Mouse (Mus musculus) cerebellum, adult 18-20 months (tissue): Measurements from ENCODE around the gene Mtus2.

Source experiments
- DNase-seq, 2 experiments: peaks; one replicate each; pipeline ENCODE4 v3.0.0; 2021

Gene Mtus2

DNA sequence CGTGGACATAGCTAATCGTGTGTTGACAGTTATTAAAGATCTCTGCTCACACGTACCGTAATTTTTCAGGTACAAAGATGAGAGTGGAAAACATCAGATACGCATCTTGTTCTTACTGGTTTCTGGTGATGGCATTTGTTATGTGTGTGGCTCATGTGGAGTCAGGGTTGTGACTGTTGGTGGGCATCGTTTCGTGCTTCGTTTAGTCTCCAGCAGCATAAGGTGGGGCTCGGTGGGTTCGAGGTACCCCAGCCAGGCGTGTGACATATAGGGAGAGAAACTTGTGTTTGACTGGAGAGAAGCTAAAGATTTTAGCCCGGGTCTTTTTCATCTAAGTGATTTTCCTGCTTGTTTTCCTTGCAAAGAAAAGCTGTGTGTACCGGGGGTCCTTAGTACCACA lies 1.4 kb downstream of the Mtus2 start:
- peak in 1 of 2 experiments; percentile 53 for DNase-seq

DNA sequence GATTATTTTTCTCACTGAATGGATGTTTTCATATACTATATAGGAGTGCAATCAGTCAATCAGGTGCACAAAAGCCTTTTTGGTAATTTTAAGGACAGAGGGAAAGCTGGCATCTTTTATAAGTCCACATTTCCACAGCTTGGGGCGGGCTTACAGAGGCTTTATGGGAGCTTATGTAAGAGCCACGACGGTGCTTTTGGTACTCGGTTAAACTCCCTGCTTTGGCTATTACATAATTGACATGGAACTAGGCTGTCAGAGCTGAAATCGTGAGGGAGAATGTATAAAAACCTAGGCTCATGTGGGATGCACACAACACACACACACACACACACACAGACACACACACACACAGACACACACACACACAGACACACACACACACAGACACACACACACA lies 2.0 kb downstream of the Mtus2 start:
- DNase-seq: peak; percentile 71 to 79

DNA sequence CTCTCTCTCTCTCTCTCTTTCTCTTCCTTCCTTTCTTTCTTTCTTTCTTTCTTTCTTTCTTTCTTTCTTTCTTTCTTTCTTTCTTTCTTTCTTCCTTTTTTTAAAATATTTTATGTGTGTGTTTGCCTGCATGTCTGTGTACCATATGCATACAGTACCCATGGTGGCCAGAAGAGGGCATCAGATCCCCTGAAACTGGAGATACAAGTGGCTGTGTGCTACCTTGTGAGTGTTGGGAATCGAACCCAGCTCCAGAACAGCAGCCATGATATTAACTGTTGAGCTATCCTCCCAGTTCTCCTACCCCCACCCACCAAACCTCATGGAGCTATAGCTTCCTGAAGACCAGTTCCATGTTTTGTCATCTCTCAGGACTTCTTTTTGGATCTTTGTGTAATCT lies 3.7 kb downstream of the Mtus2 start:
- DNase-seq: peak; percentile 33 to 50

DNA sequence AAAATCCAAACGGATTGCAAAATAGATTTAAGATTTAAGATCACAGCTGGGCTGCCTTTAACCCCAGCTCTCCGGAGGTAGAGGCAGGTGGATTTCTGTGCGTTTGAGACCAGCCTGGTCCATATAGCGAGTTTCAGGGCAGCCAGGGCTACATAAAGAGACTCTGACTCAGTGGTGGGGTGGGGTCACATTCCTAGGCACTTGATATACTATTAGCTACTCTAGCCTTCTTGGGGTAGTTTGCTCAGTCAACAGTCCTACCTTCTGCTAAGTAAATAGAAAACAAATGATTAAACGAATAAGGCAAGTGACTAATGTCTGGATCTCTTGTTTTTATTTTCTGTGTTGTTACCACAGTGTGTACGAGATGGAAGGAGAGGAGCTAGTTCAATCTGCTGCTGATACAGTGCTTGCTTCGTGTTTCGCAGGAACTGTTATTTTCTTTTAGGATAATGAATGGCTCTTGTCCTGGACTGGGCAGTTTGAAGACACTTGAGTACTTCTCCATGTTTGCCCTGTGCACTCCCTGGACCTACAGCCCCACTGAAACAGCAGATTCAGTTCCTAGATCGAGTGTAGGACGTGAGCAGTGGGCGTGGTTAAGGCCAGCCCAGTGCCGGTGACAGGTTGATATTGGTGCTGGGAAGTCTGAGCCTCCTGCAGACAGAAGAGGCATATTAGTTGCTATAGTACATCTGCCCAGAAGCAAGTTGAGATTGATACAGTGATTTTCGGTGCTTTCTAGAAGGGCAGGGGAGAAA lies 6.9 kb downstream of the Mtus2 start:
- DNase-seq: no peak

DNA sequence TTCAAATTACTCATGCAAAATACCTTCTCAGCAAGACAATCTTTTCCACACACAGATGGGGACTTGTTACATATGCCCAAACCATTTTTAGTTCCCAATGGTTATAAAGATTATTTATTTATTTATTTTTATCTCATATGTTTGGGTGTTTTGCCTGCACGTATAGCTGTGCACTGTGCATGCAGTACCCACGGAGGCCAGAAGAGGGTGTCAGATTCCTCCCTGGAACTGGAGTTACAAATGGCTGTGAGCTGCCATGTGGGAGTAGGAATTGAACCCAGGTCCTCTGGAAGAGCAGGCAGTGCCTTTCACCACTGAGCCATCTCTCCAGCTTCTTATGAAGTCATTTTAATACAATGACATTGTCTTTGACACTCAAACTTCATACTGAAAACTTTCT lies 7.7 kb downstream of the Mtus2 start:
- DNase-seq: peak in 1 of 2 experiments; percentile 44

DNA sequence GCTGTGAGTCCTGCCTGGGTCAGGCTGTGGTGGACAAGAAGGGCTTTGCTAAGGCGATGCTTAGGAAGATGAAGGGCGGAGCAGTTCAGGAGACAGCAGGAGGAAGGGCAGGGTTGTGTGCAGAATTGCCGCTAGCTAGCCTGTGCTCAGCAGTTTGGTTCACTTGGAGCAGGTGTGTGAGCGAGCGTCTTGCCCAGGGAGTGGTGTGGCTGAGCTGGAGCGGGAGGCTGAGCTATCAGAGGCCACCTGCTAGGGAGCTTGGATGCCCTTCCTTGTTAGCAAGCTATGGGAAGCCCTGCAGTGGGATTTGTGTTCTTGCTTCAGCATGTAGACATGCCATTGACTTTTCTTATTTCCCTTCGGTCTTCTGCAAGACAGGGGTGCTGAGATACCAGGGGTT lies 9.5 kb downstream of the Mtus2 start:
- DNase-seq: peak; percentile 52 to 64

DNA sequence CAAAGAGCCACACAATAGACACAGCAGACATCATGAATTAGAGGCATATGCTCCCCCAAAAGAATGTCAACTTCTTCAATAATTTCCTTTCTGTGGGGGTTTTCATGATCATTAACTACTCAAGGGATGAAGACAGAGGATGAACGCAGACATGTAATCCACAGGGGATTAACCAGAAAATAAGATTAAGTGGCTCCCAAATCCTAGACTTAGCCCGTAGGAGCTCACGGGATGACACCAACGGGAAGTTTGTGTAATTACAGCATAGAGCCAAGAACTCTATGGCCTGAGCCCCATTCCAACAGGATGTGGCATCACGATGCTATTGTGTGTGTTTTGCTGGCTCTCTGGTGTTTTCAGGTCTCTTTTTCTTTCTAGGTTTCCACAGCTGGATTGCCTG lies 12.4 kb downstream of the Mtus2 start:
- no peak for DNase-seq

DNA sequence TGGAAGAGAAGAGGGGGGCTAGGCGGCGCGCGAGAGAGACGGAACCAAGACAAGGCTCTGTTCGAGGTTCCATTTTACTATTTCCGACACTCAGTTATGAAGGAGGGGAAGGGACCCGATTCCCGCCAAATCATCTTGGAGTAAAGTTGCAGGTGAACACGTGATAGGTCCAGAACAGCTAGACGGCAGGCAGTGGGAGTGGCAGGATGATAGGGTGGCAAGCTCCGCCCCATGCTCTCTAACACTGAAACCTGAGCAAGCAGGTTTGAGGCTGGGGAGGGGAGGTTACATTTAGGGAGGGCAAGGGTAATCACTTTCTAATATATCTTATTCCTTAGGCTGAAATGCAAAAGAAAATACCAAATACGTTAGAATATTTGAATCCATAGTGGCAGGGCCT lies 18.9 kb downstream of the Mtus2 start:
- DNase-seq: no peak

DNA sequence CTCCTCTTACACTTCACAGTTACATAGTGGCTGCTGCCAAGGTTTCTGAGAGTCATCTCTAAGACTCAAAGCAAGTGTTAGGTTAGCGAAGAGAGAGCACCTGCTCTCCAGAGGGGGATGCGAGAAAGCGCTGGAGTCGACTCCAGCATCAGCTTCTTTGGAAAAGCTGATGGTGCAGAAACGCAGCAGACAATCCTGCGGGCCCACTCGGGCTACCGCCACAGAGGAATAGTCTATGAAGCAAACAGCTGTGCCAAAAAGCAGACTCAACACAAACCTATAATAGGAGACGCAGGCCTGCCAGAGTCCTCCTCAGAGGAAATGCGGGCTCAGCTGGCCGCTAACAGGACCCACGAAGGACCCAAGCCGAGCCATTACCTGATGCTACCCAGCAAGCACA lies 23.5 kb downstream of the Mtus2 start:
- DNase-seq: peak in 1 of 2 experiments; percentile 32

DNA sequence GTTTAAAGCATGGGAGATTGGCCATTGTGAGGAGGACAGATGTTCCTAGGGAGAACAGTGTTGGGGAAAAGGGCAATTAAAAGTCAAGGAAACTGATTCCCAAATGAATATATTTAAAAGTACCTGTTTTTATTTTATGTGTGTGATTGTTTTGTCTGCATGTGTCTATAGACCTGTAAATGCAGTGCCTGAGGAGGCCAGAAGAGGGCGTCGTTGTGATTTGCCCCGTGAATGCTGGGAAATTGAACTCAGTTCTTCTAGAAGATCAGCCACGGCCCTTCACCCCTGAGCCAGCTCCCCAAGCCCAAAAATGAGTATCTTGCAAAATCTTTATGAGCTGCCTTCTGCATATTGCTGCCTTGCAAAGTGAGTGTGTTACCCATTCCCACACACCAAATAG lies 33.2 kb downstream of the Mtus2 start:
- no peak for DNase-seq

DNA sequence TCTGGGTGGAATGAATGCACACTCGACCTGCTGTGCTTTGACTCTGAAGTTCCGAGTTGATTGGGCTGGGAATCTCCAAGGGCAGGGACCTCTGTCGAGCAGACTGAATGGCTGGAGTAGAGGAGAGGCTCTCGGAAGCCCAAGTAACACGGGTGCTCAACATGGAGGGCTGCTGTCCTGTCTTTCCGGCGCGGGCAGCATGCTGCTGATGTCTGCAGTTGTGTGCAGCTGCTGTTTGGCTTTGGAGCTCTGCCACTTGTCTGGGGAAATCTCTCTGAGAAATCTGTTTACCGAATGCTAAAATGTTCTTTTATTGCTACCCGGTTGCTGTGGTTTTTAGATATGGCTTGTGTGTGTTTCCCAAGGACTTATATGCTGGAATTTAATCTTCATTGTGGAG lies 33.7 kb downstream of the Mtus2 start:
- no peak for DNase-seq

DNA sequence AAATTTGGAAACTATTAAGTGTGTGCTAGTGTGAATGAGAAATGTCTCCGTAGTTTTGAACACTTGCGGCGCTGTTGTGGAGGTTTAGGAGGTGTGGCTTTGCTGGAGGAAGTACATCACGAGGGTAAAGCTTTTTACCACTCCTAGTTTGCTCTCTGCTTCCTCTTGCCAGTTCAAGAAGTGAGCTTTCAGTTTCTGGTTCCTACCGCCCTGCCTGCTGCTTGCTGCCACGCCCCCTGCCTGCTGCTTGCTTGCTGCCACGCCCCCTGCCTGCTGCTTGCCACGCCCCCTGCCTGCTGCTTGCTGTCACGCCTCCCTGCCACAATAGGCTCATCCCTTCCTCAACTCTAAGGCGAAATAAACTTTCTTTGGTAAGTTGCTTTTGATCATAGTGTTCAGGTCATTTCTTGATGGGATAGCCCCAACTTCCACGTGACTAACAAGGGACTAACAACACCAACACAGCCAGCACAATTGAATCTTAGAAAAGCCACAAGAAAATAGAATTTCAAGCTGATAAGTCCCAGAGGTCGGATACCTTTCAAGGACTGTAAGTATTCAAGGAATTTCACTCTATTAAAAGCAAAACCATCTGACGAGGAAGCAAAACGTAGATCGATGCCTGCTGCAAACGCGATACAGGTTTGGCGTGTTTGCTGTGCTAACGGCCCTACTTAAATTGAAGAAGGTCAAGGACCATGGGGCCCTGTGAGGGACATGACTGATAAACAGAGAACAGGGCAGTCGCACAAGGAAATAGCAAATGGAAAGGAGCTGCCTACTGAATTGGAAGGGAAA lies 35.7 kb downstream of the Mtus2 start:
- peak in 1 of 2 experiments; percentile 36 for DNase-seq

DNA sequence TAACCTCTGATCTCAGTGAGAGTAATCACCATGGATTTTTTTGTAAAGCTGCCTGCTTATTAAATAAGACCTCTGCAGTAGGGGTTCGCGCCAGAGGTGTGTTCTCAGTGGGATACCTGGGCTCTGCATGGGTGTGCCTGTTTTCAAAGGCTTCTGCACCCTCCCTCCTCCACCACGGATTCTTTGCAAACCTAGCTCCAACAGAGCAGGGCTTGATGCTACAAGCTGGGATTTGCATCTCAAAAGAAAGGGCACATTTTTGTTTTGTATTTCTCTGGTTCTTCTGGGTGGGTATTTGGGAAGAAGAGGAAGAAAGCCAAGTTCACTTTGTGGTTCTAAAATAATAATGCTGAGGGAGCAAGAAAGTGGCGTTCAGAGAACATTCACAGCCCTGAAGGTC lies 48.1 kb downstream of the Mtus2 start:
- DNase-seq: no peak

DNA sequence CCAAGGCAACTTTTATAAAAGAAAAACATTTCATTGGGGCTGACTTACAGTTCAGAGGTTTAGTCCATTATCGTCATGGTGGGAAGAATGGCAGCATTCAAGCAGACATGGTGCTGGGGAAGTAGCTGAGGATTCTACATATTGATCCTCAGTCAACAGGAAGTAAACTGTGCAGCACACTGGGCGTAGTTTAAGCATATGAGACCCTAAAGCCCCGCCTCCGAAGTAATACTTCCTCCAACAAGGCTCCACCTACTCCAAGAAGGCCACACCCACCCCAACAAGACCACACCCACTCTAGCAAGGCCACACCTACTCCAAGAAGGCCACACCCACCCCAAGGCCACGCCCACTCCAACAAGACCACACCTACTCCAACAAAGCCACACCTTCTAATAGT lies 55.0 kb downstream of the Mtus2 start:
- DNase-seq: no peak

DNA sequence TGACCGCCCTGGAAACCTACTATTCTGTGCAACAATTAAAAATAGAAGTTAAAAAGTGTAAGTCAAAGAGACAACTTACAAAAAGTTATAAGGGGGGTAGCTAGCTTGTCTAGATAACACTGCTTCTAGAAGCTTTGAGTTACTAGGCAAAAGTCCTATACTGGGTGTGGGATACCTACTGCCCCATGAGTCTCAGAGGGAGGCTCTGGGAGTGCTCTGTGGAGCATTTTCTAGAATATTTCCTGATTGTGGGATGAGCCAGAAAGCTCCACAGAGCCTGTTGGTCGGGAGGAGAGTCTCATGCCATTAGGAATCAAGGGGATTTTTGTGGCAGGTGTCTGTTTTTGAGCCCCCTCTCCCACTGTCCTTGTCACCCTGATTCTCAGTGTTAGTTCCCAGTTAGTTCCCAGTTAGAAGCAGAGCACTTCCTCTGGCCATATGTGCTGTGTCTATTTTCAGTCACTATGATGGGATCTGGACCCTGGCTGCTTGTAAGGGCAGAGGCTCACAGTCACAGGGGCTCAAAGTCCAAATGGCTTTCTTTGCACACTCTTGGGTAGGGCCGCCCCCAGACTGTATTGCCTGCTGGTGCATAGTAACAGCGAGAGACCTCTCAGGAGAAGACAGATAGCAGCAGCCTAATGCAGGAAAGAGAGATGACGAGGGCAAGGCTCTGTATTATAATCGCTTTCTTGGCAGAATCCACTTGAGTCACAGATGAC lies 57.2 kb downstream of the Mtus2 start:
- no peak for DNase-seq

DNA sequence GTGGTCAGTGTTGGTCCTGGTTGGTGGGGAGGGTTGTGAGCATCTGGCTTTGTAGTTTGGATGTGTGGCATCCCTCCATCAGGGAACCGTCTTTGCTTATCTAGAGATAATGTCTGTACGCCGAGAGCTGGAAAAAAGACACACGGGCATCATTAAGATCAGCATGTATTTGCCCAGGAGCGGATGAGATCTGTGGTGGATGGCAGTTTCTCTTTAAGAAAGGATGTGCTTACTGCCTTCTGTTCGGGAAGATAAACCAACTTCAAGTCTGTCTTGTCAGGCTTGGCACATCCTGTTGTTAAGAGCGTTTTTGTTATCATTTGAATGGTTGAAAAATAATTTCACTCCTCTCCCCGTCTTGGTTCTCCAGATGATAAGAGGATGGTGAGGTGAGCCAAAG lies 58.3 kb downstream of the Mtus2 start:
- no peak for DNase-seq

DNA sequence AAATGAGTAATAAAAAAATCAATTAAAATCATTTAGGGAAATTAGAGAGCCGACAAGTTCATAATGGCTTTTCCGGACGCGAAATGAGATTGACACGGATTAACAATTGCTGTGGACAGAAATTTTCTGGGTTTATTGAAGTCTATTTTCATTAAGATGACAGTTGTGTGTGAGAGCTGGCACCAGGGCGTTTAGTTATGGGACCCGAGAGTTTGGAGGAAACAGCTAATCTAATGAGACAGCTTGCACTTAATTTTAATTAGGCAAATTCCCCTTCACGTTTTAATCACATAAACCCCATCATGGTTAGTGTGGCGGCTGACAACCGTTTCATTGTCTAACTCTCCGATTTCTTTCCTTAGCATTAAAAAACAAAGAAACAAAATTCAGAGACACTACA lies 60.3 kb downstream of the Mtus2 start:
- DNase-seq: no peak

DNA sequence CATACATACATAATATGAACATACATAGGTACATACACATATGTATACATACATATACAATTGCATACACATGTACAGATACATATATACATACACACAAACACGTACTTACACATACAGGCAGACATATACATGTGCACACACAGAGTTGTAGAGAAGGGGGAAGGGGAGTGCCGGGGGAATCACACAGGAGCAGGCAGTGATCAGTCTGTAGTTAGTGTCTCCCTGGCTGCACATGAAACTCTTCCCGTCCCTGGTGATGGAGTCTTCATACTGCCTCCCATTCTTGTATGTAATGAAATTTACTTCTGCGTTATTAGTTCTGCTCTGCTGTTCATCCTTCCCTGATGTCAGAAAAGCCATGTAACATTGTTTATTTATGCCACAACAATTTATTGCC lies 65.7 kb downstream of the Mtus2 start:
- DNase-seq: no peak

DNA sequence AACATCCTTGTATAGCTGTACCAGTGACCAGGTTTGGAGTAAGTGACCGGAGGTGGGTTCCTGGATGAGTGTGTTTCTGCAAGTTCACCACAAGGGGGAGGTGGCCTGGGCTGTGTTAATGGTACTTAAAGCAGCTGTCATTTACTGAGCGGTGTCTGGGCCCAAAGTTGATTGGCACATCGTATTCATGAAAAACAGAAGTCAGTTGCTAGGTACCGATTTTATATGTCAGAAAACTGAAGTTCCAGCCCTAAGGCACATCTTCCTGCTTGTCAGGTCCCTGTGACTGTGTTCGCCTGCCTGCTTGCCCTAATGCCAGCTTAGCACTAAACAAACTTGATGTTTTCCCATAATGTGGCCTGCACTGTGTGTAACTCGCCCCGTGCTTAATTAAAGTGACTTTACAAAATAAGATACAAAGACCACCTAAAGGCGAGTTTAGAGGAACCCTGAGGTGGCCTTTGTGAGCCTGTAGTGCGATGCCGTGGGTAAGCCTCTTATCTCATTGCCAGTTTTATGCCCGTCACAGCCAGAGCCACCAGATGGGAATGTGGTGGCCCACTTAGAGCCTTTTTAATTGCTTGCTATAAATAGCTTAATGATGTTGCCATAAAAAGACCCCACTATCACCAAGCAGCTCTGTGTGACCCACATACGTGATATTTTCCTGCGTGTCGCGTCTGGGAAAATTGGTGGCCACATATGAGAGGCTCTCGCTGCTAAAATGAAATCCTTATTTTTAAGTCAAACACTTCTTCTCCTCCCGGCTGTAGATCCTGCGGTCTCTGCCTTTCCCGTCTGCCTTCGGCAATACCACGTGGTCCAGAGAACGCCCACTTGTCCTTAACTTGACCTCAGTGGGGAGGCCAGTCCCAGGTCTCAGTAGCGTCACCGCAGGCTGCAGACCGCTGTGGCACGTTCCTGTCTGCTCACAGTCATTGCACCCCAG lies 69.6 kb downstream of the Mtus2 start:
- DNase-seq: peak; percentile 47 to 50

DNA sequence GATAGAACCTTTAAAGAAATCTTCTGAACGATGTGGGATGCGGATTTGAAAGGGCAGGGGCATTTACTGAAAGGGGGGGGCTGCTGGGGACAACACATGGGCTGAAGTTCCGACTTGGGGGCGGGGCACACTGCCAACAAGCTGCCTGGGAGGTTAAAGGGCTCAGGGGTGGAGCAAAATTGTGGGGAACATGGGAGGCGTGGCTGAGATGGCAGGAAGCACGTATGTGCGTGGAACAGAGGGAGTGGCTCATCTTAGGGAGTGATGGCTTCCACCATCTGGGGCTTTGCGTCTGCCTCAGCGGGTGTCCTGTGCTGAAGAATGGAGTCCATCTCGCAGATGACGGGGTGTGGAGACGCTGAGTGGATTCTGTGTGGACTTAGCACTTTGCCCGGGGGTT lies 70.9 kb downstream of the Mtus2 start:
- peak in 1 of 2 experiments; percentile 33 for DNase-seq

DNA sequence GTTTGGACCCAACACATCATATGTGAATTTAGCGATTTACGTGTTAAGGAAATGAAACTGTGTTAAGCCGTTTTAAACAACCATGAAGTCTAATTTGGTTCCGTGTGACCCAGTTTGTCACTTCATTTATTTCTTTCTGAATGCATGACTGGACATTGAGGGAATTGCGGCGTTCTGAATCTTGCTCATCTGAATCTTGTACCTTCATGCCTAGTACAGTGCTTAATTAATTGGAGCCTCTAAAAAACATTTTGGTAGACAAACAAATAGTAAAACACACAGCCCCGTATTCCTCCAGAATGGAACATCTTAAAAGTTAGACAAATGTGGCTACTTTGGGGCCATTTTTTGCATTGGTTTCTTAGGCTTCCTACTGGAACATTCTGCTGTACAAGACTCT lies 84.5 kb downstream of the Mtus2 start:
- no peak for DNase-seq

DNA sequence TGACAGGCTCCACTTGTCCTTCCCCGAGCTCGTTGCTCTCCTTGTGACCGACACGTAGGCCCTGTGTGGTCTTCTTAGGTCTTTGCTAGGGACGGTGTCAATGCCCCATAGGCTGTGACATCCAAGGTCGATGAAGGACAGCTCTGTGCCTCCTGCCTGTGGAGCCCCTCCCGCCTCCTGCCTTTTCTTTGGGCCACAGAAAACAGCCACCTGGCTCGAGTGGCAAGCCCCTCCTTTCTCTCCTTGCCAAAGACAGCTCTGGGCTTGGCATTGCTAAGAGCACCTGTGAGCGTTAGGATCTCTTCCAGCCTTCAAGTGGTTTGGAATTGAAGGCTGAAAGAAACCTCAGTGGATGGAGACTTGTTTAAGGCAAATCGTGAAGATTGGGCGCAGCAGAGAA lies 91.1 kb downstream of the Mtus2 start:
- DNase-seq: peak; percentile 63 to 81

DNA sequence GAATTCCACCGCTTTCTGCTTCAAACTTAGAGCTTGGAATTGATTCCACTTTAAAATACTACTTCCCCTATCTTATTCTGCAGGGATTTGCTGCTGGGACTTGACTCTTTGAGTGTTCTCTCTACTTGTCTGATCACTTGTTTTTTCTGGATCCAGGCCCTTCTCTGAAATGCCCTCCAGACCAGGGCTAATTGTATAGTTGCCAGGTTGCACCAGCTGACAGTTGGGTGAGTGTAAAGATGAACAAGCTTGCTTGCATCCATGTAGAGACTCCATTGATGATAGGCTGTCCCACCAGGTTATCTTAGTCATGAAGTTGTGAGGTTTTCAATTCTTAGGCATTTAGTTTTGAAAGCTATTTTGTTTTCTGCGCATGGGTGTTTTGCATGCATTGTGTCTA lies 92.2 kb downstream of the Mtus2 start:
- DNase-seq: peak in 1 of 2 experiments; percentile 40
